Mouse (Mus musculus) testis, adult 2 months (tissue): Measurements from ENCODE around the gene Hist1h2bh.
"Not testable (repeated sequence)": the region's sequence is repeated elsewhere in the genome, so short reads cannot be mapped to it uniquely, and the experiment has no call there.

ENCODE experiments used
- CTCF ChIP-seq: fragments of 200-500 bp; IDR thresholded peaks from 2 replicates; pipeline ENCODE4 v1.5.1; 2012; ENCODE audit warnings: low read depth, mild to moderate bottlenecking, inconsistent platforms, low read length, moderate library complexity; ENCODE audit not compliant: control insufficient read depth, insufficient read depth, insufficient replicate concordance
- POLR2A ChIP-seq: fragments of 200-500 bp; IDR thresholded peaks from 2 replicates; pipeline ENCODE4 v1.6.1; 2012; ENCODE audit warnings: low read depth, mild to moderate bottlenecking, inconsistent platforms, low read length, moderate library complexity; ENCODE audit not compliant: control insufficient read depth

DNA sequence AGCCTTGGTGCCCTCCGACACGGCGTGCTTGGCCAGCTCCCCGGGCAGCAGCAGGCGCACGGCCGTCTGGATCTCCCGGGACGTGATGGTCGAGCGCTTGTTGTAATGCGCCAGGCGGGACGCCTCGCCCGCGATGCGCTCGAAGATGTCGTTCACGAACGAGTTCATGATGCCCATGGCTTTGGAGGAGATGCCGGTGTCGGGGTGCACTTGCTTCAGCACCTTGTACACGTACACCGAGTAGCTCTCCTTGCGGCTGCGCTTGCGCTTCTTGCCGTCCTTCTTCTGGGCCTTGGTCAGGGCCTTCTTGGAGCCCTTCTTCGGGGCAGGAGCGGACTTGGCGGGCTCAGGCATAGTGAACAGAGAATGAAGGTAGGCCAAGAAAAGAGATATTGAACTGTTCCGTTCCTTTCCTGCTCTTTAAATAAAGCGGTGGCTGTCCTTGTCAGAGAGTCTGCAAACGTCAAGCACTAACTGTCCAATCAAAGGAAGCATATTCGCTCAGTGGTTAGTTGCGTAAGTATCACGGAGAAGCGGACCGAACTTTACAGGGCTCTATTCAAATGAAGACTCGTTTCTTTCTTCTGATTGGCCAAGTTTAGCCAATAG, at the start of gene Hist1h2bh:
- TF ChIP-seq CTCF, POLR2A: not testable (repeated sequence)
